Mouse (Mus musculus) A20 (cell line): ENCODE results near the gene Polr1c.
A peak's percentile ranks its signal among the peaks of the same experiment; 100 is the strongest.

Experiments used
- DNase-seq: peaks from one replicate; pipeline ENCODE4 v3.0.0-alpha.2; 2011; ENCODE audit warnings: low read depth, low spot score

The Polr1c gene

DNA sequence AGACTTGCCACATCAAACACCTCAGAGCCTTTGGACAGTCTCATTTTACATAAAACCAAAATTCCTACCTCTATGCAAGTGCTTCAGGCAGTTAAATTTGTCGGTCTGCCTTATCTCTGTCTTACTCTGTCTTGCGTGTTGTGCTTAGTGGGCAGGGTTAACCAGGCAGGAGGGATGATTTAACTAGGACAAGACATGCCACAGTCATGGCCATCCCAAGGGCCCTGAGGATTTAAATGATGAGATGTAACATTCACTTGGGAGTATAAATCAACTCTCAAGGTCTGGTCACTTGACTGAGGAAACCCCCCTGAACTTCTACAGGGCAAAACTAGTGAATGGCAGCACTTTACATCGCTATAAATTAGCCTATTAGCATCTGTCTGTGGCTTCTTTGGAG lies 26.3 kb downstream of the Polr1c start:
- DNase-seq: no peak

DNA sequence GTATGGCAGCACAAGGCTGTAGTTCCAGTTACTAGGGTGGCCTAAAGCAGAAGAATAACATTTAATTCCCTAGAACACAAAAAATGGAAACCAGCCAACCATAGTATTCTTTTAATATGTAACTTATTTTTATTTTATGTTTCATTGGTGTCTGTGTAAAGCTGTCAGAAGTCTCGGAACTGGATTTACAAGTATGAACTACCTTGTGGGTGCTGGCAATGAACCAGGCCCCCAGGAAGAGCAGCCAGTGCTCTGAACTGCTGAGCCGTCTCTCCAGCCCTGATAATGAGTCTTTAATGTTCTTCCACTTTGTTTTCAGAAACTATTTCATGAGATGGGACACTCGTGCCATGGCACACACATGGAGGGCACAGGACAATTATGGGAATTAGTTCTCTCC lies 37.3 kb downstream of the Polr1c start:
- DNase-seq: no peak

DNA sequence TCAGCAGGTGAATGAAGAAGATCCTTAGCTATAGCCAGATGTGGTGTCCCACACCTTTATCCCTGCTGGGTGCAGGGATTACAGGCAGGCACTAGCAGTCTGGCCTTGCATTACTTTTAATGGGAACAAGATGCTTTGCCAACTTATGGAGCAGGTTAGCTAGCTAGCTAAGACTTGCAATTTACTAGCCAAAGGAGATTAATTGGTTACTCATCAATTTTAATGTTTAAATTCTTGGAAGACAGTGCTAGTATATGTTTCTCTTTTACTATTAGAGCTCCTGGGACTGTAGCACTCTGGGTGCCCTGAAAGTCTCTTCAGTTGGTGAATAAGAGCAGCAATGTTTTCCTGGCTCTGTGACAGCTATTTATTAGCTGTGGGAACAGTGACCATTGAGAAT lies 41.2 kb downstream of the Polr1c start:
- no peak for DNase-seq

DNA sequence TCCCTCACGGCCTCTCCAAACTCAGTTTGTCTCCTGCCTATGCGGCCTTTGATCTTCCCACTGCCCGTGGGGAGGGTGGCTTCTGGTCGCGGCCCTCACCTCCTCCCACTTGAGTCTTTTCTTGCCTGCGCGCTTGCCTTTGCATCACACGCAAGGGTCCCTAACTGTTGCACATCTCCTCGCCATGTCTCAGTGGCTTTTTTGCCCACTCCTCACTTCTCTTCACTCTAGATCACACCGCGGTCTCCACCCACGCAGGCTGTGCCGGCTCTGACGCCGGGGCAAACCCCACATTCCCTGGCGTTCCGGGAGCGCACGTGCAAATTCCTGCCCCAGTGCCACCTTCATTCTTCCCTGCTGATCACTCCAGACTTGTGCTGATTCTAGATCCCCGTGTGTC lies 44.8 kb downstream of the Polr1c start:
- DNase-seq: no peak

DNA sequence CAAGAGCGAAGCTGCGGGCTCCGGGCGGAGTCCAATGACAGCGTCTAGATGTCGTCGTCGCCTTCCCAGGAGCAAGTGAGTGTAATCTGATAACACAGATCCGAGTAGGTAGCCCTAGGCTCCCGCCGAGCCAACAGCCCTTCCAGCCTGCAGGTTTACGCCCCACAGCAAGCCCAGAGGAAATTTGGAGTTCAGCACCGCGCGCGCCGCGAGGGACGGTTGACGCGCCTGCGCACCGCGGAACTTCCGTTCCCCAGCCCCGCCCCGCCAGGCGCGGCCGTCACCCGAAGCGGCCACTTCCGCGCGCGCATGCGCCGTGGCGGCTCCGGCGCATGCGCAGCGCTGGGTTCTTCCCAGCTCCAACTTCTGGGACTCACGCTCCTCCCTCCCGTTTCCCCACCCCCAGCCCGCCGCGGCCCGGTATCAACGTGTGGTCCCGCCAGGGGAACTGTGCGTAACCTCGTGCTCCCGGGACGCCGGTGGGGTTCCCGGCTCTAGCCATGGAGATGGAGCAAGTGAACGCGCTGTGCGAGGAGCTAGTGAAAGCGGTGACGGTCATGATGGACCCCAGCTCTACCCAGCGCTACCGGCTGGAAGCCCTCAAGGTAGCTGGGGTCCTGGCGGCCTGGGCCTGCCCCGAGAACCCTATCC lies 45.3 kb downstream of the Polr1c start, which contains the start of the genes Polh and Xpo5:
Gene Polh (minus strand): TSS at position 225 of the 651 bp plus-strand sequence.
Gene Xpo5 (plus strand): TSS at position 362 of the 651 bp plus-strand sequence.
- DNase-seq: peak; percentile 96

DNA sequence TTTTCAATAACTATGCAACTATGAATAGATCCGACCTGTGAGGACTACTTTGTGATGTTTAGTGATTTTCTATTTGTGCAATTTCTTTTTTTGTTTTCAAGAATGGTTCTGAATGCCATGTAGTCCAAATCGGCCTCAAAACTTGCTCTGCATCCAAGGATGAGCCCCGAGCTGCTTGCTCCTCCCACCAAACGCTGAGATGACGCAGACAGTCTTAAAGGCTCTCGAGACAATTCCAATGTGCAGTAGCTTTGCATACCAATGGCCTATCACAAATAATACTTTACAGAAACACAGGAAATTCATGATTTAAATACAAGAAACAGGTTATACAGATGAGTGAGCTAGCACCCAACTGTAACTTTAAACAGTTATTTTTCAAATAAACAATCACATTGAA lies 46.7 kb downstream of the Polr1c start:
- peak; percentile 58 for DNase-seq
